Mouse (Mus musculus) intestine, embryonic 16.5 days (tissue): ENCODE measurements around the gene Otx1. TPM values are rescaled to one million over a fixed set of nuclear protein-coding genes. Genes with fewer than 3 reads are reported as not detected.

ENCODE experiments used
- ATAC-seq: fragments of 200-750 bp; cut with Nextera tagmentation; 2 replicates; pipeline ENCODE4 v1.8.0; 2017; ENCODE audit warnings: moderate TSS enrichment, moderate library complexity
- H3K27ac ChIP-seq: fragments of 300-500 bp; sonication (generic); 2 replicates; pipeline ENCODE4 v1.5.1; 2014; ENCODE audit warnings: mild to moderate bottlenecking, low read length
- H3K27me3 ChIP-seq: fragments of 300-500 bp; sonication (generic); replicated peaks from 2 replicates; pipeline ENCODE4 v1.6.1; 2014; ENCODE audit warnings: low read length, control low read depth, mixed read lengths; ENCODE audit not compliant: control insufficient read depth, insufficient read depth
- H3K36me3 ChIP-seq: fragments of 300-500 bp; sonication (generic); 2 replicates; pipeline ENCODE4 v1.6.1; 2014; ENCODE audit warnings: low read length, control low read depth; ENCODE audit not compliant: control insufficient read depth, insufficient read depth
- H3K4me1 ChIP-seq: fragments of 300-500 bp; sonication (generic); 2 replicates; pipeline ENCODE4 v1.6.1; 2014; ENCODE audit warnings: low read length, control low read depth, mixed read lengths; ENCODE audit not compliant: control insufficient read depth, insufficient read depth
- H3K4me2 ChIP-seq: fragments of 300-500 bp; sonication (generic); 2 replicates; pipeline ENCODE4 v1.6.1; 2014; ENCODE audit warnings: low read depth, low read length, control low read depth
- H3K4me3 ChIP-seq: fragments of 300-500 bp; sonication (generic); 2 replicates; pipeline ENCODE4 v1.5.1; 2014; ENCODE audit warnings: mild to moderate bottlenecking, low read length
- H3K9ac ChIP-seq: fragments of 300-500 bp; sonication (generic); 2 replicates; pipeline ENCODE4 v1.6.1; 2014; ENCODE audit warnings: low read depth, low read length
- H3K9me3 ChIP-seq: fragments of 300-500 bp; sonication (generic); 2 replicates; pipeline ENCODE4 v1.6.1; 2016; ENCODE audit warnings: low read length, control low read depth; ENCODE audit not compliant: control insufficient read depth
- WGBS: fragments of 180-500 bp; shearing (Covaris S2); extraction: QIAGEN DNeasy Blood & Tissue Kit; methylation state at CpG from one replicate; pipeline ENCODE4 v1.1.7; 2014; 5-methylcytosine and 5-hydroxymethylcytosine counted together
- polyA plus RNA-seq: library from polyadenylated mRNA; unstranded; fragments of >200 nt; fragmentation: Nextera tagmentation; extraction: Ambion mirVana; gene quantifications from 2 replicates; pipeline ENCODE4 v1.2.1, GENCODE M21; 2015

Otx1 gene
- polyA plus RNA-seq, 1 experiment from 2014 or later, result not detected

DNA sequence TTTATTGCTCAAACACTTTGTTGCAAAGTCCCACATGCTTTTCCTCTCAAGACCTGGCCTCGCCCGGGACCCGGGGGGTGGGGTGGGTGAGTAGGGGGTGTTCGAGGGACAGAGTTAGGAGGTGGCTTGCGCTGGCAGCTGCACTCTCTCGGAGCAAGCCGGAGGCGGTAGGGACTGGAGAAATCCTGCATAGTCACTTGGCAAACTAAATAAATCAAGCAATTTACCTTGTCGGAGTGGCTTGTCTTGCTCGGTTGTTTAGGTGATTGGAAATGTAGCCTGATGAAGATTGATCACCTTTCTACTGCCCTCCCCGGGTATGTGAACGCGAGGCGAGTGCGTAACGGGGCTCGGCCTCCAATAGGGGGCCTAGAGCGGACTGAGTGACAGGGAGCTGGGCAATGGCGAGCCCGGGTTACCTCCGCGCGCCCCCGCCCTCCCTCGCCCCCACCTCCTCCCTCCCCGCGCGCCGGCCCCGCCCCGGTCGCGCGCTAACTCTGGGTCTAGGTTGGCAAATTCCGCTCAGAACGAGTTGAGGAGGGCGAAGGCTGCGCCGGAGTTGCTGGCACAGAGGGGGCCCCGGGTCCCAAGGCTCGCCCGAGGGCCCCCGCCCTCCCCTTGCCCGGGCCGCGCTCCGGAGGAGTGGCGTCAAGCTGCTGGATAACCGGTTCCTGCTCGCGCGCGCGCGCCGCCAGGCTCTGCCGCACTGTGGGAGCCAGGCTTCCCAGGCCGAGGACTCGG, 1.2 kb downstream of the Otx1 start:
- Histone ChIP-seq H3K9ac (peak overlapping the region; percentile 25; the same call in 1 of the 2 replicates), H3K36me3 (no peaks in the 10 kb centered on the region), H3K4me3 (peak overlapping the region; percentile 52), H3K4me2 (peak overlapping the region; percentile 90), H3K27ac (no peak overlapping the region), H3K9me3 (no peaks in the 10 kb centered on the region; the same call in 1 of the 2 replicates), H3K27me3 (peaks cover 79% of the 10 kb centered on the region), H3K4me1 (peaks cover 24% of the 10 kb centered on the region)
- ATAC-seq, result peak; percentile 78
- WGBS, result under 1% methylated on average over 56 of the region's 59 CpGs

DNA sequence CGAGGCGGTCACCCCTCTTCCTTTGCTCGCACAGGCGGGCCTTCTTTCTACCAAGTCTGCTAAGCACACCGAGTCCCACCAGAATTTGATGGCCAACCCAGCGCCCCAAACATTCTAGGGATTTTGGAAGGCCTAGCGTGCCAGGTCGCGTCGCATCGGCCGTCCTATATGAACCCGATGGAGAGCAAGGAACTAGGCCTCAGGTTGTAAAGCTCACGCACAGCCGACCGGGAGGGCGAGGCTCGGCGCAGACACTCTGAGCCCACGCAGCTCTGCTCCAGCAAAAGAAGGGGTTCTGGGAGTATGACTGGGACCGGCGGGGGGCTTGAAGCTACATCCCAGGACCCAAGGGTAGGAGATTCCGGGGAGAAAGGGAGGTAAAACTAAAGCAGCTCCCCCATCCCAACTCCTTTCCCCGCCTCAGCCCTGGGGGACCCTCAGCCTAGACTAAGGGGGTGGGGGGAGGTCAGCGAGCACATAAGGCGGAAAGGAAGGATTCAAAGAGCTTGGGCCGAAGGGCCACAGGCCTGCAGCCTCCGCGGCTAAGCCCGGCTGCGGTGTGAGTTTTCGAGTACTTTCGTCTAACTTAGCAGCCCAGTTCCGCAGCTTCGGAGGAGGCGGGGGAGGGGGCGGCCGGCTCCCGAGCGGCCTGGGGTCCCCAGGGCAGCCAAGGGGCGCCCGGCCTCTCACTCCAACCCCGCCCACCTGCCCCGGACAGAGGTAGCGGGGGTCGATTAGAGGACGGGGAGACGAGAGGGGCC, 2.2 kb downstream of the Otx1 start:
- Histone ChIP-seq H3K4me3 (peak overlapping the region; percentile 52), H3K9ac (no peak overlapping the region), H3K4me1 (peaks cover 24% of the 10 kb centered on the region), H3K27ac (no peak overlapping the region), H3K4me2 (peak overlapping the region; percentile 90), H3K9me3 (no peaks in the 10 kb centered on the region; the same call in 1 of the 2 replicates), H3K27me3 (peaks cover 81% of the 10 kb centered on the region), H3K36me3 (no peaks in the 10 kb centered on the region)
- 5% methylated on average over 45 of the region's 48 CpGs for whole genome bisulfite sequencing
- no peak for ATAC-seq

DNA sequence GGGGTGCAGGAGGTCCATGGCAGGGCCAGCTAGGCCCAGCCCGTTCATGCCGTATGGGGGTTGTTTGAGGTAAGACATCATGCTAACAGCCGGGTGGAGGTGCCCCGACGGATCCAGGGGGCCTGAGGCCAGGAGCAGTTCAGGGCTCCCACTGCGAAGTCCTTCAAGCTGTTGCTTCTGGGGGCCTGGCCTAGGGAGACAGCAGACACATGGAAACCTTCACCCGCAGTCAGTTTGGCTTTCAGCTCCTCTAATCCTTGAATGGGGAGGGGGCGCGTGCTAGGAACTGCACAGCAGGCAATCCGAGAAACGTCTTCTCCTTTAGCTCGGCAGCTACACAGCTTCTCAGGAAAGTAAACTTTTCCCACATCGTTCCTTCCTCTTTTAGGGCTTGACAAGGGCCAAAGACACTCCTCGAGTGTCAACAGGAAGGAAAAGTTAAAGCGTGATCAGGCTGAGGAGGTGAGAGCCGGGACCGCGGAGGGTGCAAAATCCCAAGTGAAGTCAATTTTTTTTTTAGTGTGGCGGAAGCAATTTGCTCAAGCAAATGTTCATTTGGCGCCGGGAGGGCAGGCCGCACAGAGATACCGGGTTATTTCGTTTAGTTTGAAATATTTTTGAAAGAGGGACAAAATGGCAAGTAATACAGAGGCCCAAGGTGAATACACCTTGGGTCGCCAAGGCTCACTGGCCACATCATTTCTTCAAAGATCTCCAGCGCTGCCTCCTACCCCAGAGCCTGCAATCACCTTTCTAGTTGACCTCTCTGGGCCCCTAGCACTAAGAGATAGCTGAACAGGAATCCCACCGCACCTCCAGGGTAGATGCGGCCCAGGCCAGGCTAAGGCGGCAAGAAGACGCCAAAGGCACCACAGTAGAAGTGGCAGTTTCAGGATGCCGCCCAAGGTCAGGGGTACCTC, 3.0 kb downstream of the Otx1 start:
- H3K9ac ChIP-seq, result no peak overlapping the region

DNA sequence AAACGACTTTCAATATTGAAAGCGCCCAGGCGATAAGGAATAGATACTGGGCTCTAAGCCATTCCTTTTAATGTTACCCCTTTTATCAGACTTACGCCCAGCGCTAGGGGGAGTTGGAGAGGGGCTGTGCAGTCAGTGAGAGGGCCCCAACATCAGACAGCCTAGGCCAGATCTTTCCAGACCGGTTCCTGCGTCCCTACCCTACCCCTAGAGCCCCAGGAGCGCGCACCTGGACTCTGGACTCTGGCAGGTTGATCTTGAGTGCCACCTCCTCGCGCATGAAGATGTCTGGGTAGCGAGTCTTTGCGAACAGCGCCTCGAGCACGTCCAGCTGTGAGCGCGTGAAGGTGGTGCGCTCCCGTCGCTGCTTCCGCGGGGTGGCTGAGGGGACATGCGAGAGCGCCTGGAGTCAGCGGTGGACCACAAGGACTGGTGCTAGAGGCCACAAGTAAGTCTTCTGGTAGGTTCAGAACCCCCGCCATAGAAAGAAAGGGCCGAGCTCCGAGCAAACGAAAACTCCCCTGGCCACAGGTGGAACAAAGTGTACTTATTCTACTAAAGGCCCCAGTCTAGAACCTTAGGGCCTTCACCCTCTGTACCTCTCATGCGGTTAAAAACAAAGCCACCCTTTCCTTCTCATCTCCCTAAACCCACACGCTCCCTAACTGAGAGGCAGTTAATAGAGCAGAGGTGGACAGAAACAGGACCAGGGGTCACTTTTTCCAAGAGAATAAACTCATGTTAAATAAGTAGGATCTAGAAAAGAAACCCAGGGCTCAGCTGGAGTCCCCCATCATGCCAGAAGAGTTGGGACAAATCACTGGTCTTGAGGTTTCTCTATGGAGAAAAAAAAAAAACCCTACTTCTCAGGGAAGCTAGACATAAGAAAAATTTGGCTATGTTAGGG, 4.3 kb downstream of the Otx1 start:
- Histone ChIP-seq H3K4me1 (peaks cover 20% of the 10 kb centered on the region), H3K36me3 (no peaks in the 10 kb centered on the region), H3K9me3 (no peaks in the 10 kb centered on the region; the same call in 1 of the 2 replicates), H3K27me3 (peaks cover 87% of the 10 kb centered on the region), H3K27ac (no peak overlapping the region), H3K4me3 (peak overlapping the region; percentile 18), H3K9ac (no peak overlapping the region), H3K4me2 (peak overlapping the region; percentile 27; the same call in 1 of the 2 replicates)
- ATAC-seq, result peak; percentile 57
- WGBS, result 5% methylated on average over 32 of the region's 32 CpGs

More for the DNA sequence above, 3.0 kb downstream of the Otx1 start:
- H3K4me2 ChIP-seq, result no peak overlapping the region
- peaks cover 83% of the 10 kb centered on the region for H3K27me3 ChIP-seq
- 13% methylated on average over 31 of the region's 31 CpGs for WGBS
- no peaks in the 10 kb centered on the region; the same call in 1 of the 2 replicates for H3K9me3 ChIP-seq
- no peak overlapping the region for H3K4me3 ChIP-seq
- ATAC-seq, result no peak
- no peaks in the 10 kb centered on the region for H3K36me3 ChIP-seq
- no peak overlapping the region for H3K27ac ChIP-seq
- peaks cover 23% of the 10 kb centered on the region for H3K4me1 ChIP-seq

DNA sequence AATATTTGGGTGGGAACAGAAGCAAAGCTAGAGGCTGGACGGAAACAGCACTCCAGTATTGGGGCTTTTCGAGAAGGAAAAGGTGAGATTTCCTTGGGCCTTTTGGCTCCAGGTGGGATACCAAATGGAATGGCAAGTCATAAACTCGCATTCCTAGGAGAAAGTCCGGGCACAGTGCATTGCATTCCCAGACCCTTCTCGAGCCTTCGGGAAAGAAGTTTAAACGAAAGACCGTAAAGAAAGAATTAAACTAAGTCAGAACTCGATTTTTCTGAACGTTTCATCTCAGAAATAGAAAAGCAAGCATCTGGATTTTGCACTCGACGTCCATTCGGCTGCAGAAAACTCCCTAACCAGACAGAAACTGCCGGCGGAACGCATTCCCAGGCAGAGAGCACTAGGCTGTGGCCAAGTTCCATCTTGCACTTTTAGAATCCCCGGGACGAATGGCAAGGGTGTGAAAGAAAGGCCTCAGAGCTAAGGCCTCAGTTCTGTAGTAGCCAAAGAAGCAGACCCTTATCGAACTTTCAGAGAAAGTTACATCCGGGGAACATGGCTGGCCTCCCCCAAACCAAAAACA, 5.0 kb downstream of the Otx1 start:
- 4% methylated on average over 20 of the region's 20 CpGs for WGBS
- peaks cover 93% of the 10 kb centered on the region for H3K27me3 ChIP-seq
- H3K9ac ChIP-seq, result no peak overlapping the region
- peak overlapping the region; percentile 27; the same call in 1 of the 2 replicates for H3K4me2 ChIP-seq
- no peaks in the 10 kb centered on the region for H3K36me3 ChIP-seq
- H3K4me1 ChIP-seq, result peaks cover 23% of the 10 kb centered on the region
- no peaks in the 10 kb centered on the region; the same call in 1 of the 2 replicates for H3K9me3 ChIP-seq
- ATAC-seq, result no peak
- H3K4me3 ChIP-seq, result peak overlapping the region; percentile 18
- no peak overlapping the region for H3K27ac ChIP-seq

DNA sequence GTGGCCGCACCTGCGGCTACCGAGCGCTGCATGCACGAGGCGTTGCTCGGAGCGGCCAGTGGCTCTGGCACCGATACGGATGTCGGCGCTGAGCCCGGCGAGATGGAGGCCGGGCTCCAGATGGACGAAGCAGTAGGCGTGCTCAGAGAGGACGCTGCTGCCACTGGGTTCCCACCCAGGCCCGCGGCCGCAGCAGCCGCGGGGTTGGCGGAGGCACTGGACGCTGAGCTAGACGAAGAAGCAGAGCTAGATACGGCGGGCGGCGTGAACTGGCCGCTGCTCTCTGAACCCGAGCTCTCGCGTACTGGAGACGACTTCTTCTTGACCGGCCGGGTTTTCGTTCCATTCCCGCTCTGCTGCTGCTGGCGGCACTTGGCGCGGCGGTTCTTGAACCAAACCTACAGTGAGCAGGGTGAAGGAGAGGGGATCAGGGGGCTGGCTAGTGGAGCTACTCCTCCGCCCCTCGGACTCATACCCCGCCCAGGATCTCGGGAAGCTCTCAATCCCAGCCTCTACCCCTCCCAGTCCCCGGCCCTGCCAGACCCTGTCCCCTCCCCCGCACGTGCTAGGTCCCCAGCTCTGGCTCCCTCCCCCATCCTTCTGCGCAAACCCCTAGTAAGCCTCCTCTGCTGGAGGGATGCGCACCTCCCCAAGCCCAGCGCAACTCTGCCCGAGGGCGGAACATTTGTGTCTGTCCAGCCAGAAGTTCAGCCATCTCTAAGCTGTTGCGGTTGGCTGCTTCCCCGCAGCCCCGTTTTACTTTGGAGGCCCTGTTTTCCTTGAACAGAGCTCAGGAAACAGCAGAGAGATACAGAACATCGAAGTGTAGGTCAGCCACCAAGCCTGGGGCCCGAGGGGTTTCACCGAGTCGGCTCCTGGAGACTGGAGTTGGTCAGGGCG, 5.8 kb downstream of the Otx1 start:
- Histone ChIP-seq H3K4me1 (peaks cover 21% of the 10 kb centered on the region), H3K27me3 (peaks cover 91% of the 10 kb centered on the region), H3K36me3 (no peaks in the 10 kb centered on the region), H3K27ac (no peak overlapping the region), H3K4me3 (peak overlapping the region; percentile 30), H3K9me3 (no peaks in the 10 kb centered on the region; the same call in 1 of the 2 replicates), H3K4me2 (peak overlapping the region; percentile 32; the same call in 1 of the 2 replicates), H3K9ac (no peak overlapping the region)
- ATAC-seq, result no peak
- WGBS, result under 1% methylated on average over 63 of the region's 63 CpGs

DNA sequence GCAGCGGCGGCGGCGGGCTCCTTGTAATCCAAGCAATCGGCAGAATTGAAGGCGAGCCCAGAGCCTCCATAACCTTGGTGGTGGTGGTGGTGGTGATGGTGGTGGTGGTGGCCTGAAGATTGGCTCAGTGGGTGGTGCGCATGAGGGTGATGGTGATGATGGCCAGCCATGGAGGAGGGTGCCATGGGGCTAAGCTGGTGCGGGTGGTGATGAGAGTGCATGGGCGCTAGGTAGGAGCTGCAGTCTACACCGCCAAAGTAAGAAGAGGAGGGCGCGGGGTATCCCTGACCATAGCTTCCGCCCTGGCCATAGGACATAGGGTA, 6.4 kb downstream of the Otx1 start:
- H3K27ac ChIP-seq, result no peak overlapping the region

More for the DNA sequence above, 6.4 kb downstream of the Otx1 start:
- H3K4me1 ChIP-seq, result peaks cover 16% of the 10 kb centered on the region
- no peaks in the 10 kb centered on the region; the same call in 1 of the 2 replicates for H3K9me3 ChIP-seq
- WGBS, result 2% methylated on average over 13 of the region's 13 CpGs
- peak overlapping the region; percentile 30 for H3K4me3 ChIP-seq
- no peaks in the 10 kb centered on the region for H3K36me3 ChIP-seq
- H3K9ac ChIP-seq, result no peak overlapping the region
- peaks cover 88% of the 10 kb centered on the region for H3K27me3 ChIP-seq
- ATAC-seq, result no peak
- H3K4me2 ChIP-seq, result peak overlapping the region; percentile 32; the same call in 1 of the 2 replicates
